Mouse (Mus musculus): ENCODE data around the gene Zfp26.
A peak's percentile ranks its signal among the peaks of the same experiment; 100 is the strongest.

The Zfp26 gene

GRCm38 (mm10) chr9:20459377-20460317, at the start of gene Zfp26:
Zfp26 (minus strand) TSS chr9:20460162.
- peak; percentile 63 for DNase-seq (ENCODE audit: low spot score)

- no peak for DNase-seq (ENCODE audit: low spot score)
These were observed 49.7 kb upstream of the Zfp26 start for GRCm38 (mm10) chr9:20509676-20510075.

GRCm38 (mm10) chr9:20504801-20505200, 44.8 kb upstream of the Zfp26 start:
- no peak for DNase-seq (ENCODE audit: low spot score)

DNA sequence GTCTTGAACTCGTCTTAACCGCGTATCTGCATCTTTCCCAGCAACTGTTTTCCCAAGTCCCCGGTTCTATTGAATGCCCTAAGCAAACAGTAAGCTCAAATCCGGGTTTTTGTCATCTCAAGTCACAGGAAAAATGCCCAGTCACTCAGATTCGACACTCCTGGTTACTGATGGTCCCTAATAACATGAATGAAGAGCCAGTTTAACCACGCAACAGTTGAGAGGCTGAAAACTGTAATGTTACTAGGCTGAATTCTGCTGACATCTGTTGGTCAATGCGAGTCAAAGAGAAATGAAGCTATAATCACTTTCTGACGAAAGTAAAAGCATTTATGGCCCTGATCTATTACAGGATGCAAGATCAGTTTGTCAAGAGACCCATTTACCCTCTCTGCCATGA, 33.3 kb upstream of the Zfp26 start:
- no peak for DNase-seq (ENCODE audit: low spot score)

DNA sequence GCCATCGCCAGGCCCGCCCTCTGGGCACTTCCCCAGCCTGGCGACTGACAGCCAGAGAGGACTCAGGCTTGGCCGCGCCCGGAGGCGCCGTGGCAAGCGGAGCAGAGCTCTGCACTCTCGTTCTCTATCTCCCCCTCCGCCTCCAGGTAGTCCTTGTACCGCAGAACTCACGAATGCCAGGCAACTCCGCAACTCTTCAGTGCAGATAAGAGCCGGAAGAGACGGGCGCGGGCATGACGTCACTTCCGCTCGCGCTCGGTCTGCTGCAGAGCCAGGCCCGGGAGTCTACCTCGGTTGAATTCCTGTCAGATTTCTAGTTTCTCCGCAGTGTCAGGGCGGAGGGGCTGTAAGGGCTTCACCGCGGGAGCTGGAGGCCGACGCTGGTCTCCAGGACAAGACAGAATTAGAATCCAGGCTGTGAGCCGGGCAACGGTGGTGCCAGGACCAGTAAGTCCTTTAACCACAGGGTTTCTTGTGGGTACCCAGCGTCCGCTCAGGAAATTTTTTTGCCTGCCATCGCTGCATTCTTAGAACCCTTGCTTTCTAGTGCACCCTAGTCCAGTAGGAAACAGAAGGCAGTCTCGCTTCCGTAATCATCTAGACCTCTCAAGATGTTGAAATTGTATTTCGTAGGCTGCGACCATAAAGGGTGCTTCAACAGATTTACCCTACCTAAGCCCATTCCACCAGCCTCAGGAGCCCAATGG, 32.7 kb upstream of the Zfp26 start, which contains the start of gene Zfp426:
Gene Zfp426, minus strand, starts transcription at position 220 of the 707 bp plus-strand sequence.
- DNase-seq (ENCODE audit: low spot score) = peak; percentile 72

DNA sequence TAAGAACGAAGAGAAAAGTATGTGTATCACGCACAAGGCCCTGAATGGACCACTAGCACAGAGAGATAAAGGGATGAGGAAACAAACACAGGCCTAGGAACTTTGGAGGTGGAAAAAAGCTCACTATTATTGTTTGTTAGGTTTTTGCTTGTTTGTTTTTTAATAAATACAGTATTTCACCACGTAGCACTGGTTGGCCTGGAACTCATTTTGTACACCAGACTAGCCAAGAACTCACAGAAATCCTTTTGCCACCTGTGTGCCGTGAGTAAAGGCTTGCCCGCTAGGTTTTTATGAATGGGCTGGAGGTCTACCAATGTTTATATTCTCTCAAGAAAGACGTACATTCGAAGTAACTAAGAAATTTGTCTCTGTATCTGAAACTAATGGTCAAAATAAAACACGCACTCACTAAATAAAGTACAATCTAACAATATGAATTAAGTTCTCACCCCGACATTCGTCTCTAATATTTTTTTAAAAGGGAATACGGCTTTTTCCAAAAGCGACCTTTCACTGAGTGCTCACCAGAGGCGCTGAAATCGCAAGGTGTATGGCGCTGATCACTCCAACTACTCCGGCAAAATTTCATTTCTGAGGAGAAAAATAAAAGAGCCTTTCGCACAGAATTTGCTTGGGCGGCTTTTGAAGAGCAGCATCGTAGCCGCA, 32.0 kb upstream of the Zfp26 start:
- no peak for DNase-seq (ENCODE audit: low spot score)

- DNase-seq (ENCODE audit: low spot score) = no peak
These were observed 29.6 kb upstream of the Zfp26 start for GRCm38 (mm10) chr9:20489536-20489935.

DNA sequence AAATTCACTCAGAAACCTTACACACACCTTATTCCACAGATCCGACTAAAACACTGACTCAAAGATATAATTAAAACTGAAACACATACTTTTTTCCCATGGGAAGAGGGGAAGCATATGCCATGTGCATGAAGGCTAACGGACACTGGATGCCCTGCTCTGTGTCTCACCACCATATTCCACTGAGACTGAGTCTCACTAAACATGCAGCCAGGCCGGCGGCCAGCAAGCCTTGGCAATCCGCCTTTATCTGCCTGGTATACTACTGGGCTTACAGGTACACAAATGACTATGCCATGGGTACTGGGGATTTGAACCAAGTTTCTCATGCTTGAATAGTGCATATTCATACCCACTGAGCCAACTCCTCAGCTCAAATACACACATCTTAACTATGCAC, 19.4 kb upstream of the Zfp26 start:
- no peak for DNase-seq (ENCODE audit: low spot score)

- no peak for DNase-seq (ENCODE audit: low spot score)
These were observed 16.7 kb upstream of the Zfp26 start for GRCm38 (mm10) chr9:20476632-20477031.

DNA sequence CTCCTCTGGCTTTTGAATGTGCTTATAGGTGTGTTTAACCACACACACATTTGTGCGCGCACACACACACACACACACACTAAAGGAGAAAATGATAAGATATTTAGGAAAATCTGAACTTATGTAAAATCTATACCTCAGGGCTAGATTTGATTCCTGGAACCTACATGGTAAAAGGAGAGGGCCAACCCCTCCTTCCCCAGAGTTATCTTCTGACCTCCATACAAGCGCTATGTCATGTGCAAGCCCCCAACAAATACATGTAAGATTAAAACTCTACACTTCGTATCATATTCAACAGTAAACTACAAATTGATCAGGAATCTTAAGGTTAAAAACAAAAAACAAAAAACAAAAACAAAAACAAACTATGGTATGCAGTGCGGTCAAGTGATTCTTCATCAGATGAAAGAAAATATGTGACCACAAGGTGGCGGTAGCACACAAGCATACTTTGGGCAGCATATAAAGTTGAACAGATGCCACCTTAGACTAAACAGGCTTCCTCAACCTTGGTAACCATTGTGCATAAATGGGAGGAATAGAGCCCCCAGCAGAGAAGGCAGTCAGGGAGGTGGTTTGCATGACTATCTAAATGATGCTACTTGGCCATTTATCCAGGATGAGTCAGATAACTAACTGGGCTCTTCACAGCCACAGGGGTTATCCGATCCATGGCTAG, 6.9 kb upstream of the Zfp26 start:
- peak; percentile 37 for DNase-seq (ENCODE audit: low spot score)

- DNase-seq (ENCODE audit: low spot score) = no peak
These were observed 6.3 kb downstream of the Zfp26 start for GRCm38 (mm10) chr9:20453647-20454046.

- no peak for DNase-seq (ENCODE audit: low spot score)
These were observed 8.5 kb downstream of the Zfp26 start for GRCm38 (mm10) chr9:20451493-20451892.

- no peak for DNase-seq (ENCODE audit: low spot score)
These were observed 16.7 kb downstream of the Zfp26 start for GRCm38 (mm10) chr9:20443183-20443783.

GRCm38 (mm10) chr9:20430004-20430403, 30.0 kb downstream of the Zfp26 start:
- no peak for DNase-seq (ENCODE audit: low spot score)

- DNase-seq (ENCODE audit: low spot score) = no peak
These were observed 48.5 kb downstream of the Zfp26 start for GRCm38 (mm10) chr9:20411460-20411859.

- DNase-seq (ENCODE audit: low spot score) = no peak
These were observed 50.6 kb downstream of the Zfp26 start for GRCm38 (mm10) chr9:20409319-20409718.

DNA sequence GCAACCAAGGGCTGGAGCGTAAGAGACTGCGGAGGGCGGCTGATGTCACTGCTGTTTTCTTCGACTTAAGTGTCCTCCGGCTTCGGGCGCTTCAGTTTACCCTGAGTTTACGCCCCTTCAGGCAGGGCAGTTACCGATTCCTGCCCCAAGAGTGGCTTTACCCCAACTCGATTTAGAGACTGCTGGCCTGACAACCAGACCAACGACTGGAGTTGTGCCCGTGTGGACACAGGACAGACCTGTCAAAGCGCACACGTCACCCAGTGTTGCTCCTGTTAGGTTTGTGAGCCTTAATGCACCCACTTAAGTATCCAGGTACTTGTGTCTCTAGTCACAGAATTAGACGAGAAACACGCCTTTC, 74.6 kb downstream of the Zfp26 start:
- no peak for DNase-seq (ENCODE audit: low spot score)

- DNase-seq (ENCODE audit: low spot score) = peak; percentile 89
These were observed 75.2 kb downstream of the Zfp26 start, which contains the start of gene Zfp560 for GRCm38 (mm10) chr9:20384532-20385342. Zfp560 (minus strand) TSS chr9:20385177.

DNA sequence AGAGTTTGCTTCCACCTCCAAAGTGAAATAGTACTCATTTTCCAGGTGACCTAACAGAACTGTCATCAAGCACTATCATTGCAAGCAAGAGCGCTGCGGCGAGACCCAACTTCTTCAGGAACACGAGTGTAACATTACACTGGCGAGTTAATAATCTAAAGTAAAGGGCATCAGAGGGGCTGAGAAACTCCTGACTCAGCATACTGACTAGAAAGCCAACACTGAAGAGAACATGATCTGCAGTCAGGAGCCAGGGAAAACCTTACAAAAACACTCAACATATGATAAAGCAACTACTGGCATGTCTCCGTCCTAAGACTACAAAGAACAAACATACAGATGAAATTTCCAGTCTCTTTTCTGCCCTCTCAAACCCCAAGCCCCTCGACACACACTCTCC, 76.3 kb downstream of the Zfp26 start:
- DNase-seq (ENCODE audit: low spot score) = no peak
